Mouse (Mus musculus): ENCODE results near the gene Nudt14. TPM values are rescaled to one million over a fixed set of nuclear protein-coding genes. Genes with fewer than 3 reads are reported as not detected.
A peak's percentile ranks its signal among the peaks of the same experiment; 100 is the strongest.

Gene Nudt14
- polyA plus RNA-seq (2016; fragmentation: Nextera tagmentation; extraction: Ambion mirVana): 83.0 and 87.2 TPM in 2 replicates

DNA sequence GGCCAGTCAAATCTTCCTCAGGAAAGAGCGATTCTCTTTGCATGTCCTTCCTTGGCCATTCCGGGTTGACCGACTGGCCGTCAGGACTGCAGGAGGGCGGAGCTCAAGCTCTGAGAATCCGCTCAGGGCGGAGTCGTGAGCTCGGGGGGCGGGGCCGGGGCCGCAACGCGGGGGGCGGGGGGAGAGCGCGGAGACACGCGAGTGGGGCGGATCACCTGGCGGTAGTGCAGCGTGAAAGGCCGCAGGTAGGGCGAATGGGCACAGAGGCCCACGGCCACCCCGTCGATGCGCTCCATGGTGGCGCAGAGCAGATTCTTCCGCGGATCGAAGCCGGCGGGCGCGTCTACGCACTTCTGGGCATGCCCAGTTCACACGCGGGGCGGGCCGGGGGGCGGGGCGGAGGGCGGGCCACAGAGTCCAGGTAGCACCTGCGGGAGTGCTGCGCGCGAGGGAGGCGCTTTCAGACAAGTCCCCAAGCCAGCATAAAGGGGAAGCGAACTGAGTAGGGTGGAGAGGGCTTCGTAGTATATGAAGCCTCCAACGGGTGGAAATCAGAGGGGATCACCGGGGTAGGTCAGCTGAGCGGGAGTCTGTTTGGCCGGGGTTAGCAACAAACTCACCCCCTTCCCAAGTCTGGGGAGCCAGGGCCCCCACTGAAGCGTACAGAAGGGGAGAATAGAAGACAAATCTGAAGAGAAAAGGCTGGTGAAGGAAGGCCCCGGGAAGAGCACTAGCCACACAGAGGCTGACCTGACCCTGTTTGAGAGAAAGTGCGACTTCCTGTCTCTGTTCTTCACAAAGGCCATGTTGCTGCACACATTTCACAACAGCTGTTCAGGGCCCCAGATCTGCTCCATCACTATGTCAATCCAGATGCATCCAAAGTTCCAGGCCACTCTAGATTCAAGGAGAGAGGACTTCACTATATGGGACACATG lies at the start of gene Nudt14:
TSS of gene Nudt14 (minus strand) at position 349 of the 938 bp plus-strand sequence.
- Histone ChIP-seq H3K27ac (peak within 1 kb of the TSS; percentile 76; the same call in 1 of the 2 replicates), H3K9me3 (no peaks in the 10 kb centered on the region), H3K9ac (peak within 1 kb of the TSS; percentile 75), H3K4me3 (peak within 1 kb of the TSS; percentile 74), H3K4me1 (peaks cover 35% of the 10 kb centered on the region), H3K27me3 (no peaks in the 10 kb centered on the region), H3K4me2 (replicated peaks) (peak within 1 kb of the TSS; percentile 71), H3K36me3 (no peaks in the 10 kb centered on the region)
- 3% methylated on average over 48 of the region's 58 CpGs for WGBS
- peak; percentile 57 for ATAC-seq (ENCODE audit: insufficient number of reproducible peaks, insufficient read depth, low FRiP score, low TSS enrichment)

DNA sequence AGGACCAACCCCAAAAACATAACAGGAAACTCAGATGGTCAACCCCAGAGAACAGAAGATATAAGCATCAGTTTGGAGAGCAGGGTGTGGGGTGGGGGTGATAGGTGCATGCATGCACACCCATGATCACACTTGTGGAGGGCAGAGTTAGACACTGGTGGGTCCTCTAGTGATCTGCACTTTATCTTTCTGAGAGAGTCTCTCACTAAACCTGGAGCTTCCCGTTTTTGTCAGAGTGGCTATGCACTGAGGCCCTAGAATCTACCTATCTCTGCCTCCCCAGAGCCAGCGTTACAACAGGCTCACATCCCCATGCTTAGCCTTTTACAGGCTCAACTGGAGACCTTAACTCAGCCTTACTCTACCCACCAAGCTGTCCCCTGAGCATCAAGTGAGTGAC lies 49.5 kb upstream of the Nudt14 start:
- H3K4me3 ChIP-seq: no peak overlapping the region
- H3K9ac ChIP-seq: no peak overlapping the region
- H3K4me1 ChIP-seq: no peaks in the 10 kb centered on the region
- no peak for ATAC-seq (ENCODE audit: insufficient number of reproducible peaks, insufficient read depth, low FRiP score, low TSS enrichment)
- H3K36me3 ChIP-seq: peaks cover 39% of the 10 kb centered on the region
- no peaks in the 10 kb centered on the region for H3K27me3 ChIP-seq
- H3K9me3 ChIP-seq: no peaks in the 10 kb centered on the region
- H3K27ac ChIP-seq: no peak overlapping the region
- WGBS: 93% methylated on average over 2 of the region's 2 CpGs
- no peak overlapping the region for H3K4me2 ChIP-seq (replicated peaks)

GRCm38 (mm10) chr12:112990706-112991405 lies 48.9 kb upstream of the Nudt14 start:
- H3K36me3 ChIP-seq: peaks cover 45% of the 10 kb centered on the region
- H3K27me3 ChIP-seq: no peaks in the 10 kb centered on the region
- no peak overlapping the region for H3K27ac ChIP-seq
- no peak overlapping the region for H3K9ac ChIP-seq
- ATAC-seq (ENCODE audit: insufficient number of reproducible peaks, insufficient read depth, low FRiP score, low TSS enrichment): no peak
- no peaks in the 10 kb centered on the region for H3K9me3 ChIP-seq
- H3K4me3 ChIP-seq: no peak overlapping the region
- H3K4me1 ChIP-seq: no peaks in the 10 kb centered on the region
- 86% methylated on average over 5 of the region's 5 CpGs for WGBS
- H3K4me2 ChIP-seq (replicated peaks): no peak overlapping the region

- Histone ChIP-seq H3K27ac (no peak overlapping the region), H3K36me3 (peaks cover 62% of the 10 kb centered on the region)
- WGBS: 62% methylated on average over 6 of the region's 6 CpGs
Measured at GRCm38 (mm10) chr12:112987877-112988276, 46.0 kb upstream of the Nudt14 start.

DNA sequence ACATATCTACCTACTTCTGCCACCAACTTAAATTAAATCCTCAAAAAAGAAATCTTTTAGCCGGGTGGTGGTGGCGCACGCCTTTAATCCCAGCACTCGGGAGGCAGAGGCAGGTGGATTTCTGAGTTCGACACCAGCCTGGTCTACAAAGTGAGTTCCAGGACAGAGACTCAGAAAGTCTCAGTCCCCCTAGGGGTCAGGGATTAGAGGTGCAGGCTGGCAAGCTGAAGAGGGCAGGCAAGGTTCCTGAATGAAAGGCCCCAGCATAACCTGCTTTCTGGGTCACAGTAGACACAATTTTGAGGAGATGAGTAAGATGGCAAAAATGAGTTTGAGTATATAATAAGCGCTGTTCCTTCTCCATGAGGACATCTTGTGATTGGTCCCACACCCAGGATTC lies 43.4 kb upstream of the Nudt14 start:
- Histone ChIP-seq H3K9me3 (no peaks in the 10 kb centered on the region), H3K27ac (no peak overlapping the region), H3K36me3 (peaks cover 70% of the 10 kb centered on the region), H3K4me1 (no peaks in the 10 kb centered on the region), H3K9ac (no peak overlapping the region), H3K27me3 (no peaks in the 10 kb centered on the region), H3K4me2 (replicated peaks) (no peak overlapping the region), H3K4me3 (no peak overlapping the region)
- 93% methylated on average over 6 of the region's 6 CpGs for WGBS
- ATAC-seq (ENCODE audit: insufficient number of reproducible peaks, insufficient read depth, low FRiP score, low TSS enrichment): no peak

More at GRCm38 (mm10) chr12:112987877-112988276, 46.0 kb upstream of the Nudt14 start:
- H3K9me3 ChIP-seq: no peaks in the 10 kb centered on the region
- H3K4me2 ChIP-seq (replicated peaks): no peak overlapping the region
- ATAC-seq (ENCODE audit: insufficient number of reproducible peaks, insufficient read depth, low FRiP score, low TSS enrichment): no peak
- H3K9ac ChIP-seq: no peak overlapping the region
- no peaks in the 10 kb centered on the region for H3K4me1 ChIP-seq
- no peaks in the 10 kb centered on the region for H3K27me3 ChIP-seq
- no peak overlapping the region for H3K4me3 ChIP-seq

DNA sequence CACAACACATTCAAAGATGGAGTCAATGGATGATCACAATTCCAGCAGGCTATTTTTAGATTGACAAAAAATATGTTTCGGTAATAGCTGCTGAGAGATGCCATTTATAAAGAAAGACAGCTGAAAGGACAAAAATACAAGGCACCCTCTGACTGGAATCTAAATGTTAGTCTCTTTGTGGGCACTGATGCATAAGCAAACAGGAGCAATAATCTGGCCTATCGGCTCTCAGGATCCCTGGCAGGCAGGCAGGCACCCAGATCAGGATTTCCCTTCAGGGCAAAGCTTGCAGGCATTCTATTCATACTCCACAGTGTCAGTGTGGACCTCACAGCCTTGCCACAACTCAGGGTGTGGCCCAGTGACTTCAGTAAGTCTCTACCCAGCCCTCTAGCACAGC lies 40.1 kb upstream of the Nudt14 start:
- Histone ChIP-seq H3K9me3 (no peaks in the 10 kb centered on the region), H3K36me3 (peaks cover 90% of the 10 kb centered on the region), H3K9ac (no peak overlapping the region), H3K4me2 (replicated peaks) (no peak overlapping the region), H3K4me1 (peaks cover 6% of the 10 kb centered on the region; the same call in 1 of the 2 replicates), H3K27me3 (no peaks in the 10 kb centered on the region), H3K4me3 (no peak overlapping the region), H3K27ac (no peak overlapping the region)
- WGBS: 95% methylated on average over 2 of the region's 2 CpGs
- no peak for ATAC-seq (ENCODE audit: insufficient number of reproducible peaks, insufficient read depth, low FRiP score, low TSS enrichment)

DNA sequence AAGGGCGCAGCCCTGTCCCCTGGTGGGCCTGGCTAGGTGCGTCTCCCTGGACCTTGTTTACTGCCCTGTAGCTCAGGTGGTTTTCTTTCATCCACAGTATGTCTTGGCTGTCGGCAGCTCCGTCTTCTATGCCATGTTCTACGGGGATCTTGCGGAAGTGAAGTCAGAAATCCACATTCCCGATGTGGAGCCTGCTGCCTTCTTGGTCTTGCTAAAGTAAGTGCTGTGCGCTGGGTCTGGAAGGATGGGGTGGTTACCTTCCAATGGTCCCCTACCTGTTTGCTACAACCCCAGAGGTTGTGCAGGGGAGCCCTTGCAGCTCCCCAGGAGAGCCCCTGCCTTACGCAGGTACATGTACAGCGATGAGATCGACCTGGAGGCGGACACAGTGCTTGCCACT lies 35.2 kb upstream of the Nudt14 start:
- H3K4me2 ChIP-seq (replicated peaks): peak overlapping the region; percentile 70
- no peak for ATAC-seq (ENCODE audit: insufficient number of reproducible peaks, insufficient read depth, low FRiP score, low TSS enrichment)
- H3K27me3 ChIP-seq: no peaks in the 10 kb centered on the region
- H3K36me3 ChIP-seq: peaks cover 71% of the 10 kb centered on the region
- peak overlapping the region; percentile 67 for H3K4me3 ChIP-seq
- H3K27ac ChIP-seq: peak overlapping the region; percentile 87
- H3K4me1 ChIP-seq: peaks cover 13% of the 10 kb centered on the region
- H3K9ac ChIP-seq: peak overlapping the region; percentile 80
- 40% methylated on average over 12 of the region's 12 CpGs for WGBS
- H3K9me3 ChIP-seq: no peaks in the 10 kb centered on the region

GRCm38 (mm10) chr12:112976371-112977073 lies 34.6 kb upstream of the Nudt14 start, which contains the start of gene Btbd6:
TSS of gene Btbd6 (plus strand) at chr12:112976482.
- Histone ChIP-seq H3K4me1 (peaks cover 13% of the 10 kb centered on the region), H3K36me3 (peaks cover 71% of the 10 kb centered on the region), H3K4me2 (replicated peaks) (peak within 1 kb of the TSS; percentile 70), H3K27me3 (no peaks in the 10 kb centered on the region), H3K4me3 (peak within 1 kb of the TSS; percentile 67), H3K9me3 (no peaks in the 10 kb centered on the region), H3K9ac (peak within 1 kb of the TSS; percentile 80), H3K27ac (peak within 1 kb of the TSS; percentile 87)
- WGBS: under 1% methylated on average over 79 of the region's 80 CpGs
- peak; percentile 91 for ATAC-seq (ENCODE audit: insufficient number of reproducible peaks, insufficient read depth, low FRiP score, low TSS enrichment)

- peaks cover 13% of the 10 kb centered on the region for H3K4me1 ChIP-seq
- no peak for ATAC-seq (ENCODE audit: insufficient number of reproducible peaks, insufficient read depth, low FRiP score, low TSS enrichment)
- H3K9ac ChIP-seq: no peak overlapping the region
- H3K4me3 ChIP-seq: no peak overlapping the region
- peaks cover 67% of the 10 kb centered on the region for H3K36me3 ChIP-seq
- no peaks in the 10 kb centered on the region for H3K9me3 ChIP-seq
- H3K4me2 ChIP-seq (replicated peaks): no peak overlapping the region
- H3K27me3 ChIP-seq: no peaks in the 10 kb centered on the region
- 89% methylated on average over 9 of the region's 9 CpGs for WGBS
- H3K27ac ChIP-seq: no peak overlapping the region
Measured at GRCm38 (mm10) chr12:112974736-112975135, 32.8 kb upstream of the Nudt14 start.

GRCm38 (mm10) chr12:112969616-112970015 lies 27.7 kb upstream of the Nudt14 start:
- ATAC-seq (ENCODE audit: insufficient number of reproducible peaks, insufficient read depth, low FRiP score, low TSS enrichment): no peak
- Histone ChIP-seq H3K27me3 (no peaks in the 10 kb centered on the region), H3K4me1 (no peaks in the 10 kb centered on the region), H3K27ac (no peak overlapping the region), H3K9me3 (no peaks in the 10 kb centered on the region), H3K4me3 (no peak overlapping the region), H3K9ac (no peak overlapping the region), H3K4me2 (replicated peaks) (no peak overlapping the region), H3K36me3 (peaks cover 85% of the 10 kb centered on the region)
- 92% methylated on average over 6 of the region's 6 CpGs for WGBS

- H3K27ac ChIP-seq: no peak overlapping the region
- H3K9ac ChIP-seq: no peak overlapping the region
- no peaks in the 10 kb centered on the region for H3K27me3 ChIP-seq
- no peak for ATAC-seq (ENCODE audit: insufficient number of reproducible peaks, insufficient read depth, low FRiP score, low TSS enrichment)
- peaks cover 92% of the 10 kb centered on the region for H3K36me3 ChIP-seq
- no peaks in the 10 kb centered on the region for H3K9me3 ChIP-seq
- H3K4me3 ChIP-seq: no peak overlapping the region
- no peaks in the 10 kb centered on the region for H3K4me1 ChIP-seq
- H3K4me2 ChIP-seq (replicated peaks): no peak overlapping the region
- WGBS: 67% methylated on average over 8 of the region's 8 CpGs
Measured at GRCm38 (mm10) chr12:112968943-112969342, 27.0 kb upstream of the Nudt14 start.
